14 mouse cellular contexts compared by ENCODE assay signal in the genomic region with DNA sequence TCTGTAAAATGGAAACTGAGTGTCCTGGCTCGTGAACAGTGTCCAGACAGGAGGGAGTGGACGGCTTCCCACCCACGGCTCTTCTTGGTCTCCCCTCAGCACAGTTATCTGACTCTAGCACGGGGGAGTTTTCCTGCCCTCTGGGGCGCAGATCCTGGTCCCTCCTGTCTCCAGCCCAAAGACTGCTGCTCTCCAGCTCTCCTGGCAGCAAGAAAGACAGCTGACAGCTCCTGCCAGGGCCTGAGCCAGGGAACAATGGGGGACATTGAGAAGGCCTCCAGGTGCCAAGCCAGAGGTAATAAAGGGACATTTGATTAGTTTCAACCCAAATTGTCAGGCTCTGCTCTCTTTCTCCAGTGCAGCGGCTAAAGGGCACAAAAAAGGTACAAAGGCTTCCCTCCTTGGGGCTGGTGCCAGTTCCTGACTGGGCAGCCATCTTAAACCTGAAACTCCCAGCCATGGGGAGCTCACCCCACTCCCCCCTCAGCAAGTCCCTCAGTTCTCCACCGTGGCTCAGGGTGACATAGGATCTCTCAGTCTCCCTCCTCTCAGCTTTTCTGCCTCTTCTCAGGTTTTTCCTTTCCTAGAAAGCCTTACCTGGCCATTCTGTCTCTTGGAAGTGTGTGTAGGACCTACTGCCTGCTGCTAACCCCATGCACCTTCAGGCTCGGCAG. TPM values are rescaled to one million over a fixed set of nuclear protein-coding genes. Genes with fewer than 3 reads are reported as not detected.
DNase-seq lines count a peak whose midpoint lies in the region; ATAC-seq lines count a peak whose summit lies in the region.
"Had no signal": no experiment of that assay in that cellular context is flagged by ENCODE, and none has a peak within 500 bp of the region (broad histone marks: within the 10 kb centered on the region; RNA-seq: fewer than 3 reads in every experiment).

No protein-coding gene starts in this region.

- 0 out of 2 replicates have a peak, but pooled peaks cover 7% of the 10 kb centered on the region for H3K27me3 ChIP-seq in forebrain, embryonic 13.5 days
- H3K27me3 ChIP-seq in forebrain, embryonic 16.5 days (replicated peaks; ENCODE audit: control insufficient read depth, insufficient read depth, low read length) = no peaks in the 10 kb centered on the region
- H3K27me3 ChIP-seq in forebrain, embryonic 14.5 days (replicated peaks; ENCODE audit: control insufficient read depth, insufficient read depth, low read length) = no peaks in the 10 kb centered on the region
- no peaks in the 10 kb centered on the region for H3K27me3 ChIP-seq in liver, embryonic 16.5 days (ENCODE audit: control insufficient read depth, insufficient read depth, low read depth, low read length)
- H3K27me3 ChIP-seq: neural tube, embryonic 13.5 days had no signal

- H3K36me3 ChIP-seq in forebrain, embryonic 13.5 days (ENCODE audit: poor library complexity, severe bottlenecking) = no peaks in the 10 kb centered on the region
- H3K36me3 ChIP-seq in forebrain, embryonic 16.5 days (ENCODE audit: control insufficient read depth, insufficient read depth) = no peaks in the 10 kb centered on the region
- H3K36me3 ChIP-seq in forebrain, embryonic 14.5 days (ENCODE audit: control insufficient read depth, insufficient read depth, low read length) = no peaks in the 10 kb centered on the region
- H3K36me3 ChIP-seq in liver, embryonic 16.5 days (ENCODE audit: control insufficient read depth, insufficient read depth) = no peaks in the 10 kb centered on the region
- H3K36me3 ChIP-seq: midbrain, embryonic 12.5 days; neural tube, embryonic 13.5 days had no signal

- no peak overlapping the region for H3K27ac ChIP-seq in forebrain, embryonic 13.5 days
- H3K27ac ChIP-seq in forebrain, embryonic 16.5 days (ENCODE audit: low read length) = no peak overlapping the region
- H3K27ac ChIP-seq in forebrain, embryonic 14.5 days (ENCODE audit: low read depth, low read length) = no peak overlapping the region
- peak overlapping the region; percentile 99 for H3K27ac ChIP-seq in liver, embryonic 16.5 days (ENCODE audit: low read length)
- H3K27ac ChIP-seq: midbrain, embryonic 12.5 days; neural tube, embryonic 13.5 days had no signal

- WGBS in forebrain, embryonic 13.5 days = 44% methylated on average over 8 of the region's 8 CpGs
- WGBS in forebrain, embryonic 16.5 days = 33% methylated on average over 8 of the region's 8 CpGs
- 31% methylated on average over 8 of the region's 8 CpGs for WGBS in forebrain, embryonic 14.5 days
- 39% methylated on average over 8 of the region's 8 CpGs for WGBS in liver, embryonic 16.5 days (ENCODE audit: insufficient replicate concordance)

- no peak overlapping the region for H3K4me3 ChIP-seq in forebrain, embryonic 13.5 days
- no peak overlapping the region for H3K4me3 ChIP-seq in forebrain, embryonic 16.5 days (replicated peaks; ENCODE audit: low read length)
- H3K4me3 ChIP-seq in forebrain, embryonic 14.5 days (ENCODE audit: low read depth, low read length) = no peak overlapping the region
- 0 out of 2 replicates have a peak overlapping the region, but pooled peaks have one; percentile 6 for H3K4me3 ChIP-seq in liver, embryonic 16.5 days (ENCODE audit: low read depth, low read length)
- H3K4me3 ChIP-seq: midbrain, embryonic 12.5 days; neural tube, embryonic 13.5 days had no signal

- H3K4me1 ChIP-seq in forebrain, embryonic 13.5 days = peaks cover 27% of the 10 kb centered on the region
- H3K4me1 ChIP-seq in forebrain, embryonic 16.5 days (replicated peaks; ENCODE audit: control insufficient read depth, insufficient read depth, low read length) = peaks cover 10% of the 10 kb centered on the region
- H3K4me1 ChIP-seq in forebrain, embryonic 14.5 days (ENCODE audit: control insufficient read depth, insufficient read depth, low read length) = peaks cover 14% of the 10 kb centered on the region; the same call in 1 of the 2 replicates
- peaks cover 97% of the 10 kb centered on the region for H3K4me1 ChIP-seq in liver, embryonic 16.5 days (ENCODE audit: control insufficient read depth, low read depth, low read length)

- intact Hi-C loops in left cerebral cortex, postnatal 4 days (cut with DNase I) = loop anchor here (10.0 kb wide), 1 partner anchor 92 kb away; no protein-coding TSS in a partner anchor
- intact Hi-C loops in left cerebral cortex, postnatal 36 days (cut with DNase I) = no loop called here

- no peak overlapping the region for H3K4me2 ChIP-seq in forebrain, embryonic 13.5 days
- H3K4me2 ChIP-seq in forebrain, embryonic 16.5 days (ENCODE audit: low read length) = no peak overlapping the region
- H3K4me2 ChIP-seq in forebrain, embryonic 14.5 days (ENCODE audit: low read length) = no peak overlapping the region
- H3K4me2 ChIP-seq in liver, embryonic 16.5 days (ENCODE audit: low read depth, low read length) = peak overlapping the region; percentile 62
- H3K4me2 ChIP-seq: midbrain, embryonic 12.5 days; neural tube, embryonic 13.5 days had no signal

- no peaks in the 10 kb centered on the region for H3K9me3 ChIP-seq in forebrain, embryonic 13.5 days (replicated peaks)
- no peaks in the 10 kb centered on the region for H3K9me3 ChIP-seq in forebrain, embryonic 16.5 days (ENCODE audit: control insufficient read depth, low read length)
- no peaks in the 10 kb centered on the region for H3K9me3 ChIP-seq in forebrain, embryonic 14.5 days (replicated peaks; ENCODE audit: control insufficient read depth, low read length)
- no peaks in the 10 kb centered on the region for H3K9me3 ChIP-seq in liver, embryonic 16.5 days (replicated peaks; ENCODE audit: control insufficient read depth, low read length)
- H3K9me3 ChIP-seq: midbrain, embryonic 12.5 days; neural tube, embryonic 13.5 days had no signal

- no peak for ATAC-seq in forebrain, embryonic 13.5 days
- ATAC-seq in forebrain, embryonic 16.5 days = no peak
- no peak for ATAC-seq in forebrain, embryonic 14.5 days
- ATAC-seq in liver, embryonic 16.5 days (ENCODE audit: low read depth) = no peak

- H3K9ac ChIP-seq in forebrain, embryonic 13.5 days = peak overlapping the region; percentile 16; the same call in 1 of the 2 replicates
- no peak overlapping the region for H3K9ac ChIP-seq in forebrain, embryonic 16.5 days (replicated peaks; ENCODE audit: low read depth, low read length)
- no peak overlapping the region for H3K9ac ChIP-seq in forebrain, embryonic 14.5 days (ENCODE audit: low read length)
- peak overlapping the region; percentile 56 for H3K9ac ChIP-seq in liver, embryonic 16.5 days (ENCODE audit: low read depth, low read length)
- H3K9ac ChIP-seq: midbrain, embryonic 12.5 days; neural tube, embryonic 13.5 days had no signal

- peak; percentile 35 for DNase-seq in left cerebral cortex, postnatal 4 days
- DNase-seq in left cerebral cortex, postnatal 36 days (ENCODE audit: low spot score in 2 of 2) = no peak
- peak; percentile 19 for DNase-seq in forebrain, embryonic 14.5 days (ENCODE audit: low spot score)
- no peak for DNase-seq in MN1 (ENCODE audit: low spot score)
- no peak for DNase-seq in frontal cortex, adult 2 months (ENCODE audit: extremely low spot score in 1 of 2, low spot score in 1 of 2)
- DNase-seq: heart, adult 18-20 months; kidney, adult 18-20 months; layer of hippocampus, adult 9-11 months; lung, adult 2 months had no signal

RNA-seq across cellular contexts. Expression of a gene that starts 11.5 kb away (rescaled TPM):
- 10.4 and 10.7 TPM in 2 replicates for polyA plus RNA-seq in forebrain, embryonic 13.5 days (2015; fragmentation: Nextera tagmentation; extraction: Ambion mirVana)
- 12.8 and 13.3 TPM in 2 replicates for polyA plus RNA-seq in forebrain, embryonic 16.5 days (2015; fragmentation: Nextera tagmentation; extraction: Ambion mirVana)
- 10 to 100 TPM; 11.7 to 12.4 TPM for total RNA-seq in left cerebral cortex, postnatal 4 days (2021)
- total RNA-seq in left cerebral cortex, postnatal 36 days (2021) = 1 to 10 TPM; 6.3 to 8.1 TPM
- polyA plus RNA-seq in forebrain, embryonic 14.5 days (2014; fragmentation: Nextera tagmentation; extraction: Ambion mirVana) = 6.1 and 7.1 TPM in 2 replicates
- 24.1 and 26.3 TPM in 2 replicates for polyA plus RNA-seq in liver, embryonic 16.5 days (2015; fragmentation: Nextera tagmentation; extraction: Ambion mirVana)
- 8.6 and 9.7 TPM in 2 replicates for polyA plus RNA-seq in frontal cortex, adult 2 months (2012; rRNA removed)

Comparison
In these comparisons a context has a peak if more than half of its experiments do, and no peak if none do; other contexts are left out.
1. H3K9ac ChIP-seq: peak in forebrain, embryonic 13.5 days (single experiment) and liver, embryonic 16.5 days (single experiment); none in forebrain, embryonic 16.5 days (single experiment) and forebrain, embryonic 14.5 days (single experiment).
2. DNase-seq: peak in left cerebral cortex, postnatal 4 days (single experiment) and forebrain, embryonic 14.5 days (single experiment); none in left cerebral cortex, postnatal 36 days (0 of 2), MN1 (single experiment) and frontal cortex, adult 2 months (0 of 2).